Mouse (Mus musculus) layer of hippocampus, adult 6 months (tissue): ENCODE data around the gene Emc7. TPM values are rescaled to one million over a fixed set of nuclear protein-coding genes. Genes with fewer than 3 reads are reported as not detected.

ENCODE experiments used
- long read RNA-seq, 2 experiments: library from polyadenylated mRNA; unstranded; transcript quantifications; one replicate each; pipeline ENCODE4 v2.0.0; 2019 to 2020
- polyA plus RNA-seq: library from polyadenylated mRNA; unstranded; fragments of <200 nt; fragmentation: Nextera tagmentation; gene quantifications from 2 replicates; pipeline ENCODE4 v1.2.3, GENCODE M21; 2021

Gene Emc7
- polyA plus RNA-seq: 42.7 and 45.9 TPM in 2 replicates
- long read RNA-seq, experiment 1, full-length matches to known transcripts: 208 of 254 reads
- long read RNA-seq, experiment 1, partial matches to known transcripts: 18 of 254 reads
- long read RNA-seq, experiment 1, other reads (novel, unspliced or antisense): 28 of 254 reads
- long read RNA-seq, experiment 2, full-length matches to known transcripts: 215 of 253 reads
- long read RNA-seq, experiment 2, partial matches to known transcripts: 6 of 253 reads
- long read RNA-seq, experiment 2, other reads (novel, unspliced or antisense): 32 of 253 reads

DNA sequence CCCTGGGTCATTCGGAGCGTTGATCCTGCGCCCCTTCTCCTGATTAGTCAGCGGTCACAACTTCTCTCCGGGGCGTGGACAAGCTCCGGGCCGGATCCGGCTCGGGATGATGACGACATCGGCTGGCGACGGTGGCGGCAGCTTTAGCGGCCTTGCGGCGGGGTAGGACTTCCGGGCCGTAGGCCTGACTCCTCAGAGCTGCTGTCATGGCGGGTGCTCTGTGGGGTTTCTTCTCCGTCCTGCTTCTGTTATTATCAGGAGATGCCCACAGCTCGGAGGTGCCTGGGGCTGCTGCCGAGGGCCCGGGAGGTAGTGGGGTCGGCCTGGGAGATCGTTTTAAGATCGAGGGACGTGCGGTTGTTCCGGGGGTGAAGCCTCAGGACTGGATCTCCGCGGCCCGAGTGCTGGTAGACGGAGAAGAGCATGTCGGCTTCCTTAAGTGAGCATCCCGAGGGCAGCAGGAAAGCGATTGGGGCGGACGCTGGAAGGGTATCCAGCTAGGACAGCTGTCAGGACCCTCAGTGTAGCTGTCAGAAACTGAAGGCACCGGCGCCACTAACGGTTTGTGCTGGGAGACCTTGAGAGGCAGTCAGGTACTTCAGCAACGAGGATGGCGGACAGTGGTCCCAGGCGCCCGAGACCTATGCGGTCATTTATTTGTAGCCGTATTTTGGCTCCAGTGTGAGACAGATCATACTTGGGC, at the start of gene Emc7:
Gene Emc7, plus strand, starts transcription at position 136 of the 703 bp plus-strand sequence.

GRCm38 (mm10) chr2:112480669-112481068, 25.9 kb downstream of the Emc7 start, which contains the start of gene Chrm5:
Gene Chrm5, minus strand, starts transcription at chr2:112480769.

GRCm38 (mm10) chr2:112492856-112493538, 38.2 kb downstream of the Emc7 start, which contains the start of gene Aven:
Gene Aven, plus strand, starts transcription at chr2:112492964.

Other genes starting within 250 kb of the Emc7 start
- 28.9 and 32.7 TPM in 2 replicates for gene Lpcat4, start 215.5 kb upstream of the Emc7 start, polyA plus RNA-seq
- 0.04 and 0.06 TPM in 2 replicates for gene Nutm1, start 195.7 kb upstream of the Emc7 start, polyA plus RNA-seq
- gene Nop10, start 193.1 kb upstream of the Emc7 start, polyA plus RNA-seq: 242 and 268 TPM in 2 replicates
- 10.5 and 11.8 TPM in 2 replicates for gene Slc12a6, start 189.2 kb upstream of the Emc7 start, polyA plus RNA-seq
- 0.10 and 0.18 TPM in 2 replicates for gene Gm21985, start 188.7 kb upstream of the Emc7 start, polyA plus RNA-seq
- 283 and 288 TPM in 2 replicates for gene Emc4, start 87.0 kb upstream of the Emc7 start, polyA plus RNA-seq
- 8.8 and 9.6 TPM in 2 replicates for gene Katnbl1, start 75.8 kb upstream of the Emc7 start, polyA plus RNA-seq
- 3.4 and 4.3 TPM in 2 replicates for gene Chrm5, start 25.8 kb downstream of the Emc7 start, polyA plus RNA-seq
- gene Aven, start 38.0 kb downstream of the Emc7 start, polyA plus RNA-seq: 1.7 and 1.9 TPM in 2 replicates